Comparison of ENCODE assay signal across 27 mouse cellular contexts in genomic region chr4:128270177-128270576, GRCm38 (mm10). TPM values are rescaled to one million over a fixed set of nuclear protein-coding genes. Genes with fewer than 3 reads are reported as not detected.
DNase-seq lines count a peak whose midpoint lies in the region; ATAC-seq lines count a peak whose summit lies in the region.
"Had no signal": no experiment of that assay in that cellular context is flagged by ENCODE, and none has a peak within 500 bp of the region (broad histone marks: within the 10 kb centered on the region; RNA-seq: fewer than 3 reads in every experiment).

No protein-coding gene starts in this region.

- H3K9me3 ChIP-seq in midbrain, embryonic 11.5 days (ENCODE audit: control insufficient read depth, low read length): no peaks in the 10 kb centered on the region
- H3K9me3 ChIP-seq: embryonic facial prominence, embryonic 15.5 days; hindbrain, embryonic 13.5 days; limb, embryonic 15.5 days; neural tube, embryonic 15.5 days had no signal

- ATAC-seq in midbrain, embryonic 11.5 days (ENCODE audit: low FRiP score): no peak
- ATAC-seq: midbrain, embryonic 16.5 days had no signal

- no peaks in the 10 kb centered on the region for H3K4me1 ChIP-seq in midbrain, embryonic 11.5 days (ENCODE audit: control insufficient read depth, insufficient read depth, low read length)

- H3K9ac ChIP-seq in midbrain, embryonic 11.5 days (ENCODE audit: low read length): no peak overlapping the region
- H3K9ac ChIP-seq: embryonic facial prominence, embryonic 15.5 days; hindbrain, embryonic 13.5 days; limb, embryonic 15.5 days; neural tube, embryonic 15.5 days had no signal

- no peaks in the 10 kb centered on the region for H3K27me3 ChIP-seq in midbrain, embryonic 11.5 days (ENCODE audit: control insufficient read depth, insufficient read depth, low read length)
- H3K27me3 ChIP-seq: CH12.LX; embryonic facial prominence, embryonic 15.5 days; hindbrain, embryonic 13.5 days; limb, embryonic 15.5 days; neural tube, embryonic 15.5 days had no signal

- 84% methylated on average over 10 of the region's 10 CpGs for WGBS in midbrain, embryonic 11.5 days

- no peaks in the 10 kb centered on the region for H3K36me3 ChIP-seq in midbrain, embryonic 11.5 days (ENCODE audit: control insufficient read depth, insufficient read depth, low read length)
- H3K36me3 ChIP-seq: embryonic facial prominence, embryonic 15.5 days; hindbrain, embryonic 13.5 days; limb, embryonic 15.5 days; neural tube, embryonic 15.5 days had no signal

- H3K4me3 ChIP-seq in midbrain, embryonic 11.5 days (ENCODE audit: low read depth, low read length): no peak overlapping the region
- H3K4me3 ChIP-seq: embryonic facial prominence, embryonic 15.5 days; hindbrain, embryonic 13.5 days; limb, embryonic 15.5 days; neural tube, embryonic 15.5 days had no signal

- intact Hi-C loops in left cerebral cortex, postnatal 4 days (cut with DNase I): no loop called here

- H3K27ac ChIP-seq in midbrain, embryonic 11.5 days (ENCODE audit: low read depth, low read length): no peak overlapping the region
- H3K27ac ChIP-seq: embryonic facial prominence, embryonic 15.5 days; hindbrain, embryonic 13.5 days; limb, embryonic 15.5 days; neural tube, embryonic 15.5 days had no signal

- peak; percentile 9 for DNase-seq in gastrocnemius, postnatal 10 days
- no peak for DNase-seq in gastrocnemius, adult 18-20 months (ENCODE audit: low spot score)
- DNase-seq in left cerebral cortex, postnatal 4 days: peak; percentile 55
- DNase-seq in left cerebral cortex, adult 11 months (ENCODE audit: low spot score): no peak
- peak; percentile 20 for DNase-seq in right cerebral cortex, postnatal 4 days
- DNase-seq in right cerebral cortex, postnatal 25 days: no peak
- no peak for DNase-seq in midbrain, embryonic 11.5 days (ENCODE audit: low spot score, missing footprints)
- DNase-seq: adrenal gland, postnatal 25 days; cerebellum, adult 8-10 months; thymus, postnatal 36 days had no signal

- no peak overlapping the region for H3K4me2 ChIP-seq in midbrain, embryonic 11.5 days
- H3K4me2 ChIP-seq: embryonic facial prominence, embryonic 15.5 days; heart, embryonic 11.5 days; hindbrain, embryonic 13.5 days; limb, embryonic 15.5 days; neural tube, embryonic 15.5 days had no signal

RNA-seq across cellular contexts. Expression of gene Hmgb4, which starts 9.4 kb away (rescaled TPM):
- not detected for total RNA-seq in gastrocnemius, postnatal 10 days (2021)
- not detected for total RNA-seq in gastrocnemius, adult 18-20 months (2021)
- not detected for total RNA-seq in left cerebral cortex, postnatal 4 days (2021)
- not detected in 2 replicates for polyA plus RNA-seq in midbrain, embryonic 11.5 days (2014; fragmentation: Nextera tagmentation; extraction: Ambion mirVana)
- total RNA-seq: adrenal gland, postnatal 25 days; CH12.LX; heart, postnatal 10 days; left cerebral cortex, adult 8-10 months; megakaryocyte-erythroid progenitor cell, adult 5-6 weeks; MEL had no signal
- polyA plus RNA-seq: cortical plate, adult 2 months; embryonic facial prominence, embryonic 15.5 days; forebrain, embryonic 16.5 days; heart, embryonic 11.5 days; hindbrain, embryonic 13.5 days; intestine, embryonic 14.5 days; limb, embryonic 15.5 days; liver, embryonic 16.5 days; neural tube, embryonic 15.5 days; spleen, adult 2 months; stomach, embryonic 14.5 days had no signal

Comparison
In these comparisons a context has a peak if more than half of its experiments do, and no peak if none do; other contexts are left out.
1. DNase-seq: peak in gastrocnemius, postnatal 10 days (single experiment), left cerebral cortex, postnatal 4 days (single experiment) and right cerebral cortex, postnatal 4 days (single experiment); none in gastrocnemius, adult 18-20 months (single experiment), left cerebral cortex, adult 11 months (single experiment), right cerebral cortex, postnatal 25 days (single experiment) and midbrain, embryonic 11.5 days (single experiment).